Mouse (Mus musculus): ENCODE measurements around the gene Ano10.

DNA sequence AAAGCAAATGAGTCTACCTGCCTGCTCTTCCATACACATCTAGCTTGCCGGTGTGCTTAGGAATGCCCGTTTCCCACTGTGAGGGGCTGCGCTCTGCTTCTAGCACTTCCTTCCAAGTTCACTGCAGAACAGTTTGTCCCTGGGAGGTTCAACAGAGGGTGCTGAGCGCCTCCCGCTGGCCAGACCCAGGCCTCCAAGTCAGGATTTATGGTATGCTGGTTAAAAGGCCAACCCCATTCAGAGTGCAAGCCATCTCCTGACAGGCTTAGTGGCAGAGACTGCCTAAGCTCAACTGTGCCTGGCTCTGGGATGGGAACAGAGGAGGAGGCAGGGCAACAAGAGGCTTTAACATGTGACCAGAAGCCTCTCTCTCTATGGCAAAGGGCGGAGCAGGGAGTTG, 95.0 kb downstream of the Ano10 start:
- TF ChIP-seq GATA1 (IDR thresholded peaks at IDR 0.05; ENCODE audit: borderline replicate concordance, low read length) (no peak), FLI1 (IDR thresholded peaks at IDR 0.05; ENCODE audit: low read length) (no peak)

All from megakaryocyte, embryonic 14.5 days (primary cell).